Mouse (Mus musculus) thymus, postnatal 25 days (tissue): ENCODE measurements around the gene Cnga3.

Experiments
- DNase-seq: peaks from one replicate; pipeline ENCODE4 v3.0.0; 2022

The Cnga3 gene

GRCm38 (mm10) chr1:37287748-37288147, 73.5 kb downstream of the Cnga3 start:
- DNase-seq: no peak

- DNase-seq: no peak
Observed at GRCm38 (mm10) chr1:37288181-37288935, 74.1 kb downstream of the Cnga3 start.

GRCm38 (mm10) chr1:37288941-37289340, 74.7 kb downstream of the Cnga3 start:
- no peak for DNase-seq

GRCm38 (mm10) chr1:37296414-37296813, 82.2 kb downstream of the Cnga3 start:
- DNase-seq: no peak

GRCm38 (mm10) chr1:37298904-37299303, 84.7 kb downstream of the Cnga3 start:
- DNase-seq: no peak

- peak; percentile 96 for DNase-seq
Observed at GRCm38 (mm10) chr1:37299540-37300491, 85.6 kb downstream of the Cnga3 start, which contains the start of gene Inpp4a. Gene Inpp4a, plus strand, starts transcription at chr1:37299865.

GRCm38 (mm10) chr1:37300650-37301049, 86.4 kb downstream of the Cnga3 start:
- no peak for DNase-seq

- no peak for DNase-seq
Observed at GRCm38 (mm10) chr1:37302801-37303200, 88.6 kb downstream of the Cnga3 start.

- DNase-seq: no peak
Observed at GRCm38 (mm10) chr1:37305691-37306287, 91.6 kb downstream of the Cnga3 start.

- DNase-seq: no peak
Observed at GRCm38 (mm10) chr1:37307586-37307985, 93.4 kb downstream of the Cnga3 start.

- no peak for DNase-seq
Observed at GRCm38 (mm10) chr1:37308021-37308742, 93.9 kb downstream of the Cnga3 start.

- DNase-seq: no peak
Observed at GRCm38 (mm10) chr1:37308743-37309100, 94.5 kb downstream of the Cnga3 start.

- no peak for DNase-seq
Observed at GRCm38 (mm10) chr1:37309939-37310515, 95.8 kb downstream of the Cnga3 start.
